Mouse (Mus musculus) intestine, postnatal 0 days (tissue): ENCODE data around the gene Pi4ka. TPM values are rescaled to one million over a fixed set of nuclear protein-coding genes. Genes with fewer than 3 reads are reported as not detected.

Experiments used
- ATAC-seq: fragments of 200-750 bp; cut with Nextera tagmentation; 2 replicates; pipeline ENCODE4 v1.8.0; 2017; ENCODE audit warnings: mild to moderate bottlenecking, moderate TSS enrichment, moderate library complexity
- H3K27ac ChIP-seq: fragments of 300-500 bp; sonication (generic); 2 replicates; pipeline ENCODE4 v1.5.1; 2014; ENCODE audit warnings: mild to moderate bottlenecking, low read depth, low read length, moderate library complexity
- H3K27me3 ChIP-seq: fragments of 300-500 bp; sonication (generic); replicated peaks from 2 replicates; pipeline ENCODE4 v1.6.1; 2014; ENCODE audit warnings: low read length, mixed read lengths; ENCODE audit not compliant: control insufficient read depth, insufficient read depth
- H3K36me3 ChIP-seq: fragments of 300-500 bp; sonication (generic); 2 replicates; pipeline ENCODE4 v1.6.1; 2014; ENCODE audit warnings: mild to moderate bottlenecking, moderate library complexity; ENCODE audit not compliant: control insufficient read depth, insufficient read depth
- H3K4me1 ChIP-seq: fragments of 300-500 bp; sonication (generic); replicated peaks from 2 replicates; pipeline ENCODE4 v1.6.1; 2014; ENCODE audit warnings: antibody characterized with exemption, low read length, mixed read lengths; ENCODE audit not compliant: control insufficient read depth, insufficient read depth
- H3K4me2 ChIP-seq: fragments of 300-500 bp; sonication (generic); replicated peaks from 2 replicates; pipeline ENCODE4 v1.6.1; 2014; ENCODE audit warnings: low read depth, mild to moderate bottlenecking, moderate library complexity
- H3K4me3 ChIP-seq: fragments of 300-500 bp; sonication (generic); 2 replicates; pipeline ENCODE4 v1.5.1; 2014; ENCODE audit warnings: low read depth, low read length
- H3K9ac ChIP-seq: fragments of 300-500 bp; sonication (generic); 2 replicates; pipeline ENCODE4 v1.6.1; 2014; ENCODE audit warnings: mild to moderate bottlenecking, low read depth, low read length
- H3K9me3 ChIP-seq: fragments of 300-500 bp; sonication (generic); 2 replicates; pipeline ENCODE4 v1.6.1; 2016; ENCODE audit warnings: mixed run types; ENCODE audit not compliant: control insufficient read depth
- CTCF ChIP-seq: sonication (generic); IDR thresholded peaks from 2 replicates; pipeline ENCODE4 v1.5.1; 2016; ENCODE audit warnings: low read depth, mild to moderate bottlenecking, control low read depth, antibody characterized with exemption, moderate library complexity
- WGBS: fragments of 180-500 bp; shearing (Covaris S2); extraction: QIAGEN DNeasy Blood & Tissue Kit; methylation state at CpG from one replicate; pipeline ENCODE4 v1.1.7; 2014; 5-methylcytosine and 5-hydroxymethylcytosine counted together
- polyA plus RNA-seq: library from polyadenylated mRNA; unstranded; fragments of >200 nt; fragmentation: Nextera tagmentation; extraction: Ambion mirVana; gene quantifications from 2 replicates; pipeline ENCODE4 v1.2.1, GENCODE M21; 2015

Gene Pi4ka
- polyA plus RNA-seq, 1 experiment from 2014 or later = 20.5 TPM

DNA sequence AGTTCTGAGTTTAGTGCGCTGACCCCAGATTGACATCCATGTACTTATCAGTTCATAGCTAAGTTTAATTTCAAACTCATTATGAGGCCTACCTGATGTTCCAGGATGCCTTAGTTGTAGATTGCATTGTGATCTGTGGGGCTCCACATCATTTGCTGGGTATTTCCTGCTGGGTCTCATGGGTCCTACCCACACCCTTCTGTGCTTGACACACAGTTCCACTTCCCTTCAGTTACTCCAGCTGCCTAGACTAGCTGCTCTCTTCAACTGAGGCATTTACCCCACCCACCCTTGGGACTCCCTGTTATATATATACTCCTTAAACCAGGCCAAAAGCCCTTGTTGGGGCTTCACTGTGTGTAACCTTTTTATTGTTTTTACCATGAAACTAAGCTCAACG lies 2.9 kb upstream of the Pi4ka start:
- WGBS = 92% methylated on average over 2 of the region's 2 CpGs
- H3K4me1 ChIP-seq = peaks cover 3% of the 10 kb centered on the region; the same call in 1 of the 2 replicates
- H3K9me3 ChIP-seq = no peaks in the 10 kb centered on the region
- no peak overlapping the region for H3K4me2 ChIP-seq
- no peaks in the 10 kb centered on the region for H3K27me3 ChIP-seq
- no peak overlapping the region for H3K9ac ChIP-seq
- TF ChIP-seq CTCF = no peak
- no peak for ATAC-seq
- peaks cover 5% of the 10 kb centered on the region; the same call in 1 of the 2 replicates for H3K36me3 ChIP-seq
- no peak overlapping the region for H3K4me3 ChIP-seq
- H3K27ac ChIP-seq = no peak overlapping the region; the same call in 1 of the 2 replicates

DNA sequence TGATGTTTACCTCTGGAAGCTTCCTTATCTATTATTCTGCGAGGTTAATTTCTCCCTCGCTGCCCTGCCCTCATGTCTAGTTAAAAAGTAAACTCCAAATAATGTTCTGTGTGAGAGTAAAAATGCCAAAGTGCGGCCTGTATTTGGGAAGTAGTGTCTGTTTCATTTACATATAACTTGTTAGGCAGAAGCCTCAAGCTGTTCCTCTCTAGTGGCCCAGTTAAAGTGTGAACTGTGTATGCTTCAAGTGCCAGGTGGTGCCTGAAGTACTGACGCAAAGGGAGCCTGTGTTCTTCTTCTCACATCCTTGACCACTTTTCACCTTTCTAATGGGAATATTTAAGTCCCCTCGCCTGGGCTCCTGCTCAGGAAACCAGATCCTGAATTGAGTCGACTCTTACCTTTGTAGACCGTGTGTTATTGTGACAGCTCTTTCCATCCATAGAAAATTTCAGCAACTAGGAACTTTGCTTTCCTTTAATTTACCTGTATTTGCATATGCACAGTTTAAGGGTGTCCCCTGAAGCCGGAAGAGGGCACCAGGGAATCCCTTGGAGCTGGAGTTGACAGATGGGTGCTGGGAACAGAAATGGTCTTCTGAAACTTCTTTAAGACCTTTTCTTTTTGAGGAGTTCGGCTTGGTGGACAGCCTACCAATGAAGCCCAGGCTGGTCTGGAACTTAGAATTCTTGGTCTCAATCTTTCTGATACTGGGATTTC lies 558 bp upstream of the Pi4ka start:
- no peak for TF ChIP-seq CTCF
- peak overlapping the region; percentile 83; the same call in 1 of the 2 replicates for H3K27ac ChIP-seq
- WGBS = 24% methylated on average over 9 of the region's 9 CpGs

DNA sequence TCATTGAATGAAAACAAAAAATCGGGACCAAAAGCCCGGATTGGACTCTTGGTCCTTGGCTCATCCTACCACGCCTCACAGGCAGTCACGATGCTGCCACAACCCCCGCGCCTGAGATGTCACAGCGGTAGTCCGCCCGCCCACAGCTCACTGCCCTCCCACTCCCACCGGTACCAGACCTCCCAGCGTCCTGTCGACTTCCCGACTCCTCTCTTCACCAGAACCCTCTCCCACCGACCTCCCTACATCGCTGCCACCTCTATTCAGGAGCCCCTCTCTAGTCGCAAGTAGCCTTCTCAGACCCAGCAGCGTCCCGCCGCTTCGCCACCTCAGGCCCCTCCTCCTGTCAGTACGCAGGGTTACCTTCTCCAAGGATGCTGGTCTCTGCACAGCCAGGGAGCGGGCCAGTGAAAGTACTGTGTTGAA lies 830 bp downstream of the Pi4ka start:
- peak overlapping the region; percentile 83 for H3K27ac ChIP-seq
- H3K9ac ChIP-seq = peak overlapping the region; percentile 67
- H3K9me3 ChIP-seq = no peaks in the 10 kb centered on the region
- no peak for TF ChIP-seq CTCF
- H3K4me3 ChIP-seq = peak overlapping the region; percentile 75
- no peaks in the 10 kb centered on the region for H3K27me3 ChIP-seq
- peak overlapping the region; percentile 82 for H3K4me2 ChIP-seq
- WGBS = 1% methylated on average over 22 of the region's 22 CpGs
- peak; percentile 62 for ATAC-seq
- H3K36me3 ChIP-seq = no peaks in the 10 kb centered on the region
- H3K4me1 ChIP-seq = peaks cover 3% of the 10 kb centered on the region; the same call in 1 of the 2 replicates

More for the DNA sequence above, 558 bp upstream of the Pi4ka start:
- H3K36me3 ChIP-seq = peaks cover 3% of the 10 kb centered on the region; the same call in 1 of the 2 replicates
- peaks cover 3% of the 10 kb centered on the region; the same call in 1 of the 2 replicates for H3K4me1 ChIP-seq
- H3K4me3 ChIP-seq = peak overlapping the region; percentile 75
- no peaks in the 10 kb centered on the region for H3K9me3 ChIP-seq
- H3K4me2 ChIP-seq = peak overlapping the region; percentile 82
- no peaks in the 10 kb centered on the region for H3K27me3 ChIP-seq
- H3K9ac ChIP-seq = peak overlapping the region; percentile 67
- no peak for ATAC-seq

DNA sequence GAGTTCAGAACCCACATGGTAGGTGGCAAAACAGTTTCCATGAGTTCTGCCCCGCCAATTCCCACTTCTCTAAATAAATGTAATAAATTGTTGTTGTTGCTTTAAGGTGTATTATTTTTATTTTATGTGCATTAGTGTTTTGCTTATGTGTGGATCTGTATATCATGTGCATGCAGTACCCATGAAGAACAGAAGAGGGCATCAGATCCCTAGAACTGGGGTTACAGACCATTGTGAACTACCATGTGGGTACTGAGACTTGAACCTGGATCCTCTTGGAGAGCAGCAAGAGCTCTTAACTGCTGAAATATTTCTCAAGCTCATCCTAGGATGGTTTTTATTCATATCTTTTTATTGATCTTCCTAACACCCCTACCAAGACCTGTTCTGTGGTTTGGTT lies 3.3 kb downstream of the Pi4ka start:
- ATAC-seq = no peak
- TF ChIP-seq CTCF = peak; percentile 78
- Histone ChIP-seq H3K36me3 (no peaks in the 10 kb centered on the region), H3K4me3 (no peak overlapping the region), H3K9me3 (no peaks in the 10 kb centered on the region), H3K4me2 (no peak overlapping the region), H3K9ac (no peak overlapping the region), H3K27ac (no peak overlapping the region), H3K27me3 (no peaks in the 10 kb centered on the region), H3K4me1 (peaks cover 3% of the 10 kb centered on the region; the same call in 1 of the 2 replicates)
- WGBS = 91% methylated on average over 1 of the region's 1 CpGs

DNA sequence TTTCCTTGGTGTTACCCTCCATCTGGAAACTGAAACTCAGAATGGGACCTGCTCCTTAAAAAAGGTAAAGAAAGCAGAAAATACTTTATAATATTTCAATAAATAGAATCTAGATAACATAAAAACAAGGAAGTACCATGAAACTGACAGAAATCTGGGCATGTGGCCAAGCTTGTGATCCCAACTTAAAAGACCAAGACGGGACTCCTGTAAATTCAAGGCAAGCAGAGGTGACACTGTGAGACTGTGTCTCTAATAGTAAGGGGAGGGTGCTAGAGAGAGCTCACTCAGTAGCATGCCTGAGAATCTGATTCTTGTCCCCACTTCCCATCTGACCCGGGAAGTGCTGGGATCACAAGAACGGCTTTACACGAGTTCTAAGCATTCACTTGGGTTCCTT lies 13.3 kb downstream of the Pi4ka start:
- Histone ChIP-seq H3K27ac (no peak overlapping the region), H3K4me1 (no peaks in the 10 kb centered on the region), H3K9ac (no peak overlapping the region), H3K27me3 (no peaks in the 10 kb centered on the region), H3K4me3 (no peak overlapping the region), H3K36me3 (no peaks in the 10 kb centered on the region), H3K9me3 (no peaks in the 10 kb centered on the region), H3K4me2 (no peak overlapping the region)
- TF ChIP-seq CTCF = no peak
- 45% methylated on average over 4 of the region's 4 CpGs for WGBS
- no peak for ATAC-seq

DNA sequence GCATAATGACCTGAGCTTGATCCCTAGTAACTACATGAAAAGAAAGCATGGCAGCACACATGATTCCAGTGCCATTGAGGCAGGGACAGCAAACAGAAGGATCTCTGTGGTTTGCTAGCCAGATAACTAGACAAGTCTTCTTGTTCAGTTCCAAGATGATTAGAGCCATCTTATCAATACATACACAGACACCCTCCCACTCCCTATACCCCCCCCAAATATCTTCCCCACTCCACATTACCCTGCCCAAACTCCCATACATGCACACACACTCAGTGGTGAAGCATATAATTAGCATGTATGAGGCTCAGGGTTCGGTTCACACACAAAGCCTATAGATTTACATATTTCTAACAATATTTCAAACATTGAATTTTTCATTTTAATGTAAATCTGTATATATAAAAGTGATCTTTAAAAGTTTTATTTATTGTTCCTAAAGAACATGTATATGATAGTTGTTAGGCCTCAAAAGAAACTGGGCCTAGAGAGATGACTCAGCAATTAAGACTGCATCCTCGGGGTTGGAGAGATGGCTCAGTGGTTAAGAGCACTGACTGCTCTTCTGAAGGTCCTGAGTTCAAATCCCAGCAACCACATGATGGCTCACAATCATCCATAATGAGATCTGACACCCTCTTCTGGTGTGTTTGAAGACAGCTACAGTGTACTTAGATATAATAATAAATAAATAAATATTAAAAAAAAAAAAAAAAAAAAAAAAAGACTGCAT lies 22.4 kb downstream of the Pi4ka start:
- no peaks in the 10 kb centered on the region for H3K9me3 ChIP-seq
- H3K4me1 ChIP-seq = no peaks in the 10 kb centered on the region
- 89% methylated on average over 2 of the region's 2 CpGs for WGBS
- no peak for TF ChIP-seq CTCF
- ATAC-seq = no peak
- no peaks in the 10 kb centered on the region for H3K27me3 ChIP-seq
- H3K4me3 ChIP-seq = no peak overlapping the region
- no peak overlapping the region for H3K9ac ChIP-seq
- no peak overlapping the region for H3K27ac ChIP-seq
- peaks cover 25% of the 10 kb centered on the region for H3K36me3 ChIP-seq
- H3K4me2 ChIP-seq = no peak overlapping the region
